Mouse (Mus musculus): ENCODE measurements around the gene Endog. TPM values are rescaled to one million over a fixed set of nuclear protein-coding genes. Genes with fewer than 3 reads are reported as not detected.
A peak's percentile ranks its signal among the peaks of the same experiment; 100 is the strongest.
"Not testable (repeated sequence)": the region's sequence is repeated elsewhere in the genome, so short reads cannot be mapped to it uniquely, and the experiment has no call there.

Gene Endog
- polyA plus RNA-seq, 1 experiment: 16.4 TPM

DNA sequence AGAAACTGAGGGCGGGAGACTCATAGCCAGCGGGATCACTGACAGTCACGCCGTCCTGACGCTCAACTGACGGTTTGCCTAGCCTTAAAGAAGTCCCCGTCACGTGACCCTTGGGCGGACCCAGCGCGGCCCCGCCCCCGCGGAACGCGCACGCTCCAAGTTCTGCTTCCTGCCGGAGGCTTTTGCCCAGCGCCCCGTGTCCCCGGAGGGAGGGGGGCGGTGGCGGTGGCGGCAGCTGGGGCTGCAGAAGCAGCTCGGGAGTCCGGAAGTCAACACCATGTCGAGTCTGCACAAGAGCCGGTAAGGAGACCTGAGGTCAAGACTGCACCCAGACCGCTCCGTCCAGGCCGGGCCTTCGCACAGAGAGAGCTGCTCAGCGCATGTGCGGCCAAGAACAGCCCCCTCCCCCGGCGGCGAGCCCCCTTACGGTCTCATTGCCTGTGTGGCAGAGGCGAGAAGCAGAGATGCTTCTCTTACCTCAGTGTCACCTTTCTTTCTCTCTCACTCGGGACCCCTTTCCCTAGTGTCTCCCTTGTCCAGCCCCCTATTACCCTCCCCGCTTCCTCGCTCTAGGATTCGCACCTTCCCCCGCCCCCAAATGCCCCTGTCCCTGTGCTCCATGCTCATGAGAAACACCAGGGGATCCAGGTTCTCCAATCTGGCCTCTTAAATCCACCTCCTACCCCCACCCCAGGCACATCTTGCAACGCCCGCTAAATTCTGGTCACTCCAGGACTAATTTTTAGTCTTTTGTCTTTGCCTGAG is 37.5 kb upstream of the Endog start, which contains the start of gene Tbc1d13:
Tbc1d13 (plus strand) TSS at position 134 of the 765 bp plus-strand sequence.
- peak; percentile 10; the same call in 1 of the 2 replicates for TF ChIP-seq FLI1 (IDR thresholded peaks at IDR 0.05; ENCODE audit: low read length)
- no peak for TF ChIP-seq GATA1 (IDR thresholded peaks at IDR 0.05; ENCODE audit: borderline replicate concordance, low read length)
- H3K36me3 ChIP-seq (replicated peaks; ENCODE audit: low read length): peaks cover 40% of the 10 kb centered on the region
- H3K4me1 ChIP-seq: peaks cover 49% of the 10 kb centered on the region
- peak within 1 kb of the TSS; percentile 92 for H3K4me3 ChIP-seq (replicated peaks)
- no peaks in the 10 kb centered on the region for H3K27me3 ChIP-seq (replicated peaks)
- H3K9me3 ChIP-seq: no peaks in the 10 kb centered on the region

DNA sequence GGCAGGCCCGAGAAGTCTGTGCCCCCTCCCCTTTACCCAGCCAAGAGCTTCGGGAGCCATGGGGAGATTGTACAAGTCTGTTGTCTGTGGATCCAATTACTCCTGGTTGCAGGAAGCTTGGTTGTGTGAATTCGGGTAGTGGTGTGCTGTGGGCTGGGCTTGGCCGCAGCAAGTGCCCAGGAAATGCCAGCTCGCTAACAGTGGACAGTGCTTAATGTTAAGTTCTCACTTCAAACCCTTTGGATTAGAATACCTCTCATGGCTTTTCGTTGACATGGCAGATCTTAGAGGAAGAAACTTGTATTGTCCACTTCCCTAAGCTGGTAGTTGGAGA is 36.9 kb upstream of the Endog start:
- no peak for TF ChIP-seq GATA1 (IDR thresholded peaks at IDR 0.05; ENCODE audit: borderline replicate concordance, low read length)
- TF ChIP-seq FLI1 (IDR thresholded peaks at IDR 0.05; ENCODE audit: low read length): no peak
- H3K27me3 ChIP-seq (replicated peaks): no peaks in the 10 kb centered on the region
- no peaks in the 10 kb centered on the region for H3K9me3 ChIP-seq
- peaks cover 49% of the 10 kb centered on the region for H3K4me1 ChIP-seq
- H3K36me3 ChIP-seq (replicated peaks; ENCODE audit: low read length): peaks cover 44% of the 10 kb centered on the region
- H3K4me3 ChIP-seq (replicated peaks): peak overlapping the region; percentile 92

DNA sequence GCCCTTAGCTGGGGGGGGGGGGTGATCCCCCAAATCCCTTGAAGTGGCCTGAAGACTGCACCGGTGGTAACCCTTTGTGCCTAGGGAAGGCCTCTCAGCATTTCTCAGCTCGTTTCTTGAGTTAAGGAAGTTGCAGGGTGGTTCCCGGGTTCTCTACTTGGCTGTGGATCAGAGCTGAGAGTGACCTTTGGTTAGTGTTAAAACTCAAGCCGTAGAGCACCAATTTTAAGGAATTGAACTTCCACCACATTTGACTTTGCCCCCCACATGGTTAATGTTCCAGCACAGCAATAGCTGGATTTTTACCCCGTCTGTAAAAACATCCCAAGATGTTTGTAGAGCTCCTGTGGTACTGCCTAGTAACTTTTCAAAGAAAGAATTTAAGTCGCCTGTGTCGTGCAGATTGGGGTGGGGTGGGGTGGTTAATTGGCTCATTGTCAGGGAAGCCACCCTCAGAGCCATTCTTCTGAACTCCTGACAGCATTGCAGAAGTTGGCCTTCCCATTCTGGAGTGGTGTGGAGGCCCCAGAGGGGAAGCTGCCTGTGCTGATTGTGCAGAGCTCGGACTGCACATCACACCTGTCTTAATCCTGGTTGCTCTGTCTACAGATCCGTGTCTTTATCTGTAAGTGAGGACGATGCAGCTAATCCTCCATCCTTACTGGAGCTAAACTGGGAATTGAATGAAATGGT is 36.2 kb upstream of the Endog start:
- Histone ChIP-seq H3K27me3 (replicated peaks) (no peaks in the 10 kb centered on the region), H3K9me3 (no peaks in the 10 kb centered on the region), H3K4me1 (peaks cover 42% of the 10 kb centered on the region), H3K36me3 (replicated peaks; ENCODE audit: low read length) (peaks cover 48% of the 10 kb centered on the region), H3K4me3 (replicated peaks) (peak overlapping the region; percentile 92)
- TF ChIP-seq GATA1 (IDR thresholded peaks at IDR 0.05; ENCODE audit: borderline replicate concordance, low read length) (no peak), FLI1 (IDR thresholded peaks at IDR 0.05; ENCODE audit: low read length) (no peak)

DNA sequence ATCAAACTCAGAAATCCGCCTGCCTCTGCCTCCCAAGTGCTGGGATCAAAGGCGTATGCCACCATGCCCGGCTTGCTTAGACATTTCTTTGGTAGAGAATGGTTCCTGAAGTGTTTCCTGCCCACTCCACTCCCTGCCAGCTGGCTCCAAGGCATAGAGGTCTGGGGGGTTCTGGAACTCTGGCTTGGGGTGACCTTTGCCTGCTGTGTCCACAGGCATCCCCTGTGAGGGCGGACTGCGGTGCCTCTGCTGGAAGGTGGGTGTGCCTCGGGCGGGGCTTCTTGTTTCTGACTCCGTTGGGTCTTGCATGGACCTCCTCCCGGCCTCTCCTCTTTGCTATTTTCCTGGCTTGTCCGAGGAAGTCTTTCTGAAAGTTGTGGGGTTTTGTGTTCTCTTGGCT is 34.8 kb upstream of the Endog start:
- no peak for TF ChIP-seq FLI1 (IDR thresholded peaks at IDR 0.05; ENCODE audit: low read length)
- no peak for TF ChIP-seq GATA1 (IDR thresholded peaks at IDR 0.05; ENCODE audit: borderline replicate concordance, low read length)

DNA sequence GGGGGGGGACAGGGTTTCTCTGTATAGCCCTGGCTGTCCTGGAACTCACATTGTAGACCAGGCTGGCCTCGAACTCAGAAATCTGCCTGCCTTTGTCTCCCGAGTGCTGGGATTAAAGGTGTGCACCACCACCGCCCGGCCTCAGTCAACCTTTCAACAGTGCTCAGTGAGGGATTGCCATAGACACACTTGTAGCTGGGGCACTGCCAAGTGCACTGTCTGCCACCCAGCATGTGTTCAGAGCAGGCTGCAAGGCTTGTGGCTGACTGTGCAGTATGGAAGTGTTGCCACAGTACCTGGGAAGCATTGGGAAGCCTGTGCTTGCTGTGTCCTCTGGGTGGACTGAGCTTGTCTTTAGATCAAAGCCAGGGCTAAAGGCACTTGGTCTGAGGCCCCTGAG is 31.3 kb upstream of the Endog start:
- Histone ChIP-seq H3K36me3 (replicated peaks; ENCODE audit: low read length) (peaks cover 96% of the 10 kb centered on the region), H3K4me1 (peaks cover 38% of the 10 kb centered on the region)
- H3K4me3 ChIP-seq (replicated peaks); H3K9me3 ChIP-seq; H3K27me3 ChIP-seq (replicated peaks): not testable (repeated sequence)

More for the DNA sequence above, 34.8 kb upstream of the Endog start:
- peaks cover 62% of the 10 kb centered on the region for H3K36me3 ChIP-seq (replicated peaks; ENCODE audit: low read length)
- H3K4me1 ChIP-seq: peaks cover 41% of the 10 kb centered on the region
- H3K27me3 ChIP-seq (replicated peaks): no peaks in the 10 kb centered on the region
- no peaks in the 10 kb centered on the region for H3K9me3 ChIP-seq
- H3K4me3 ChIP-seq (replicated peaks): no peak overlapping the region

DNA sequence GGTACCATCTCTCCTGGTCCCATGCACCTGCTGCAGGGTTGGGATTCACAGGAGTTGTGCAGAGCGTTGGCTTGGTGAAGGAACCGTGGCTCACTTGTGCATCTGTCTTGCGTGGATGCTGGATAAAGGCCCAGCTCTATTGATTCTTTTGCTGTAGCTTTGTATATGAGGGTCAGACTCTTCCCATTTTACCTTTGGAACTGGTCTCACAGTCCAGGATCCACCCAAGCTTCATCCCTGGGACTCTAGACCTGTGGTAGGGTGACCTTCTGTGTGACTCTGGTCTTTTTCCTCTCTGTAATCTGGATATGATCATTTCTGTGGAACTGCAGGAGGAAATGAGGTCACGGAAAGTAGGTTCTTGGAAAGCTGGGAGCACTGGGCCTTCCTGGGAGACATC is 26.9 kb upstream of the Endog start:
- Histone ChIP-seq H3K4me3 (replicated peaks) (no peak overlapping the region), H3K27me3 (replicated peaks) (no peaks in the 10 kb centered on the region), H3K4me1 (peaks cover 19% of the 10 kb centered on the region), H3K36me3 (replicated peaks; ENCODE audit: low read length) (peaks cover 95% of the 10 kb centered on the region), H3K9me3 (no peaks in the 10 kb centered on the region)
- TF ChIP-seq FLI1 (IDR thresholded peaks at IDR 0.05; ENCODE audit: low read length): no peak
- TF ChIP-seq GATA1 (IDR thresholded peaks at IDR 0.05; ENCODE audit: borderline replicate concordance, low read length): no peak

DNA sequence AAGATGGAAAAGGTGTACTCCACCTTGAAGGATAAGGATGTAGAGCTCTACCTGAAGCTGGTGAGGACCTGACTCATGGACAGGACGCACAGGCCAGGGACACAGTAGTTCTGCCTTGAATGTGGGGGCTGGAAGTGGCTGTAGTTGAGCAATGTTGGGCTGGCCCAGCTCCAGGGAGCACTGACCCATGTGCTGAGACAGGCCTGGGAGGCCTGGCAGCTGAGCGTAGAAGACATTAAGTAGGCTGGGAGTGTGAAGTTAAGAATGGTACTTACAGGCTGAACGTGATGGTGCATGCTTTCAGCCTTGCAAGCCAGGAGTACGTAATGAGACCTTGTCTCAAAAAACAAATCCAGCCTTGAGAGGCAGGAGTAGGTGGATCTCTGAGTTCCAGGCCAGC is 23.8 kb upstream of the Endog start:
- no peak for TF ChIP-seq FLI1 (IDR thresholded peaks at IDR 0.05; ENCODE audit: low read length)
- TF ChIP-seq GATA1 (IDR thresholded peaks at IDR 0.05; ENCODE audit: borderline replicate concordance, low read length): no peak
- no peak overlapping the region for H3K4me3 ChIP-seq (replicated peaks)
- peaks cover 96% of the 10 kb centered on the region for H3K36me3 ChIP-seq (replicated peaks; ENCODE audit: low read length)
- no peaks in the 10 kb centered on the region for H3K27me3 ChIP-seq (replicated peaks)
- H3K9me3 ChIP-seq: no peaks in the 10 kb centered on the region
- peaks cover 19% of the 10 kb centered on the region for H3K4me1 ChIP-seq

DNA sequence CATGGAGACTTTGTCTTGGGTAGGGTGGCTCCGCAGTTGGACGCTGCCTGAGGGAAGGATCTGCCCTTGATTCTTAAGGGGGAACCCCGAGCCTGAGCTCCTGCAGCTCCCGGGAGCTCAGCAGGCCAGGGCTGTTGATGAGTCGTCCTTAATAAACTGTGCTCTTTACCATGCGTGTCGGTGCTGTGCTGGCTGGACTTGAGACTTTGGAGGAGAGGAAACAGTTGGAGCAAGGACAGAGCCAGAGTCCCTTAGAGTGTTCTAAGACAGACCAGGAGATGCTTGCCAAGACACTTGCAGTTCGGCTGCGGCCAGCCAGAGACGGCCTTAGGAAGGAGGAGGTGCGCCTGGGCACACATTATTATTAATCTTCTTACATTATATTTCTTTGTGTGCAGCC is 19.5 kb upstream of the Endog start:
- no peaks in the 10 kb centered on the region for H3K27me3 ChIP-seq (replicated peaks)
- H3K36me3 ChIP-seq (replicated peaks; ENCODE audit: low read length): peaks cover 59% of the 10 kb centered on the region
- no peak overlapping the region for H3K4me3 ChIP-seq (replicated peaks)
- no peaks in the 10 kb centered on the region for H3K9me3 ChIP-seq
- TF ChIP-seq GATA1 (IDR thresholded peaks at IDR 0.05; ENCODE audit: borderline replicate concordance, low read length) (no peak), FLI1 (IDR thresholded peaks at IDR 0.05; ENCODE audit: low read length) (no peak)
- no peaks in the 10 kb centered on the region for H3K4me1 ChIP-seq

DNA sequence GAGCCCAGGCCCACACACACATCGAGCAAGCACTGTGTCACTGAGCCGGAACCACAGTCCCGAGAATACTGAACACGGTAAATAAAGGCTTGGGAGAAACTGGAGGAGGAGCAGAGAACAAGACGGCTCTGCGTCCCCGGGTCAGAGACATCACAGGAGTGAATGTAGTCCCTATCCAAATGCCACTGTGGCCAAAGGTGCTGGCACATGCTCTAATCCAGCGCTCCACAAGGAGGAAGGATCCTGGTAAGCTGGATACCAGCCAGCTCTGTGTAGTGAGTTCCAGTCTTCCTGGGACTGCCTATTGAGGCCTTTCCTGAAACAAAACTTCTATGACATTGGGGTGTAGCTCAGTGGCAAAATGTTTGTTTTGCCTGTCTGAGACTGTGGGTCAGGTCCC is 18.7 kb upstream of the Endog start:
- no peak for TF ChIP-seq FLI1 (IDR thresholded peaks at IDR 0.05; ENCODE audit: low read length)
- TF ChIP-seq GATA1 (IDR thresholded peaks at IDR 0.05; ENCODE audit: borderline replicate concordance, low read length): no peak
- H3K27me3 ChIP-seq (replicated peaks): peaks cover 1% of the 10 kb centered on the region
- no peak overlapping the region for H3K4me3 ChIP-seq (replicated peaks)
- peaks cover 51% of the 10 kb centered on the region for H3K36me3 ChIP-seq (replicated peaks; ENCODE audit: low read length)
- H3K9me3 ChIP-seq: no peaks in the 10 kb centered on the region
- no peaks in the 10 kb centered on the region for H3K4me1 ChIP-seq

DNA sequence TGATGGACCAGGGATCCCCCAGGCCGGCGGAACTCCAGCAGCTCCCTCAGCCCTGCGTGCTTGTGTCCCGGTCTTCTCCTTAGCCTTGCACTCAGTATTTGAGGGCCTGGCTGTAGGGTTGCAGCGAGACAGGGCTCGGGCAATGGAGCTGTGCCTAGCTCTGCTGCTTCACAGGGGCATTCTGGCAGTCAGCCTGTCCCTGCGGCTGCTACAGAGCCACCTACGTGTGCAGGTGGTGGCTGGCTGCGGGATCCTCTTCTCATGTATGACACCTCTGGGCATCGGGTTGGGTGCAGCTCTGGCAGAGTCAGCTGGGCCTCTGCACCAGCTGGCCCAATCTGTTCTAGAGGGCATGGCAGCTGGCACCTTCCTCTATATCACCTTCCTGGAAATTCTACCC is 11.4 kb upstream of the Endog start:
- H3K4me1 ChIP-seq; H3K27me3 ChIP-seq (replicated peaks); H3K36me3 ChIP-seq (replicated peaks; ENCODE audit: low read length); H3K9me3 ChIP-seq; H3K4me3 ChIP-seq (replicated peaks): not testable (repeated sequence)

All from megakaryocyte, embryonic 14.5 days (primary cell).